Mouse (Mus musculus): ENCODE results near the gene Gm20388. TPM values are rescaled to one million over a fixed set of nuclear protein-coding genes. Genes with fewer than 3 reads are reported as not detected.
A peak's percentile ranks its signal among the peaks of the same experiment; 100 is the strongest.

Gene Gm20388
- total RNA-seq, 2 experiments from 2014 or later = 18.6 TPM; not detected in 1

DNA sequence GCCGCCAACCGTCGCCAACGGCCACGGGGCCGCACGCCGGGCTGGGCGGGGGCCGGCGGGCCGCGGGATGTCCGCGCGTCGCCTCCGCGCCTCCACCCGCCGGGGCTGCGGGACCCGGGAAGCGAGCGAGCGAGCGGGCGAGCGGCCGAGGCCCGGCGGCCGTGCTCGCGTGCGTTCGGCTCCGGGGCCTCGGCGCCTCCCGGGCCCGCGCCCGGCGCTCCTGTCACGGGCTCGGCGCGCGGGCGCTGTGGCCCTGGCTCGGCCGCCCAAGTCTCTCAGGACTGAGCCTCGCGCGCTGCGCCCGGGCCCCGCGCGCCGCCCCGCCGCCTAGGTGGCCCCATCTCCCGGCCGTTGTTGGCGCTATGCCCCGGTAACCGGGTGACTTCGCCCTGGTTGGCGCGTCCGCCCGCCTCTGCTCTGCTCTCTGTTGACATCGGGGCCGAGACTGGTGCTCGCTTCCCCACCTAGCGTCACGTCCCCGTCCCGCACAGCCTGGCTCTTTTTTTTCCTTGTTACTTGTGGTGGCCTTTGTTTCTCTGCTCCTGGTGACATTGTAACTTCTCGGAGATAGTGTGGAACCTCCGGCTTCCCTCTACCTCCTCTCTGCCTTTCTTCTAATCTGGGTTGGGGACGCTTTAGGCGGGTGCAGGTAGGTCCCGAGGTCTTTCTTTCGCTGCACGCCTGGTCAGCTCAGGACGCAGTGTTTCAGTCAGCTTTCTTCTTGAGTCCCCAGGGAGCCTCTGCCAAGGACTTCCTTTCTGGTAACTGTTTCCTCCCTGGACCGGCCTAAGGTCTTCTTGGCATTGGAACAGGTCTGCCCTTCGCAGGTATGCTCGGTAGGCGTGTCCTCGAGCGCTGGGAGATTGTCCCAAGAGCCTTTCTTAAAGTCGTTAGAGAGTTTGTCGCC is 2040.4 kb downstream of the Gm20388 start:
- intact Hi-C loops (cut with DNase I) = no loop called here
- DNase-seq (ENCODE audit: low spot score in 2 of 2) = peak; percentile 55 to 57

DNA sequence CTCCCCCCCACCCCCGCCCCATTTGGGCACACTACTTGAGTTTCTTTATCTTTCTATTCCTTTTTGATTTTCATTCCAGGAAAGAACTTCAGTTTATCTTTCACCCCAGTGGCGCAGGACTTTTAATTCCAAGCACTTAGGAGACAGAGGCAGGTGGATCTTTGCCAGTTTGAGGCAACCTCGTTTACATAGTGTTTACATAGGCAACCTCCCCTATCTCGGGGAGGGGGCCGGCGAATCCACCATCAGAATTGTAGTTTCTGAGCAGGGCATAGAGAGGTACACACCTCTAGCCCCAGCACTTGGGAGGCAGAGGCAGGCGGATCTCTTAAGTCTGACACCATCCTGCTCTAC is 2041.0 kb downstream of the Gm20388 start:
- intact Hi-C loops (cut with DNase I) = no loop called here
- DNase-seq (ENCODE audit: low spot score in 2 of 2) = no peak

DNA sequence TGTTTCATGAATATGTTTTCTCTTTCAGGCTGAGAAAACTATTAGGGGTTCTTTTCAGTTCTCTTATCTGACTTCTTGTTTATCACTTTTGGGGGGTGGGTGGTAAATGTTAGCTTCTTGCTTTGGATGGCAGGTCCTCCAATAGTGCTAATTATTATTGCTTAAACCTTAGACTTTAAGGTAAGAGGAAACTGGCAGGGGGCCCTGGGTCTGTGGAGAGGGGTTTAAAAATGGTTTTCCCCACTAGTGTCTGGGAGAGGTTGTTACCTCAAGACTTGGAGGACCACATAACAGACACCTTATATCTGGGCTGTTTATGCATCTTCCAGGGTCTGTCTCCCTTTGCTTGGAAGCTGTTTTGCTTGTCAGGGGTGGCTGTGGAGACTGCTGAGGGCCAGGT is 2041.5 kb downstream of the Gm20388 start:
- intact Hi-C loops (cut with DNase I) = no loop called here
- DNase-seq (ENCODE audit: low spot score in 2 of 2) = no peak

DNA sequence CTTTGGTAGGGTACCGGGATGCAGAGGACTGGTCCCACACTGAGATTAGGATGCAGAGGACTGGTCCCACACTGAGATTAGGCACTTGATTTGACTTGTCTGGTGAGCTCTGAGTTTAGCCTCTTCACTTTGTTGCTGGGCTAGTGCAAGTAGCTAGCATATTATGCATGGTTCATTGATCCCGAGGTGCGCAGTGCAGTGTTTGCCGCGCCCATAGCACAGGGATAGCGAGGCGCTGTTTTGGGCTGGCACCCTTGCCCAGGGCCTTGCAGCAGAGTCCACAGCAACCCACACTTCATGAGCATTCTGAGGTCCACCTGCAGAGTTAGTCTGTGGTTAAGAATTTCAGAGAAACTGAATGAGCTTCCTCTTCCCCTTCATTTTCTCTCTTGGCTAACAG is 2042.2 kb downstream of the Gm20388 start:
- no peak for DNase-seq (ENCODE audit: low spot score in 2 of 2)
- intact Hi-C loops (cut with DNase I) = no loop called here

DNA sequence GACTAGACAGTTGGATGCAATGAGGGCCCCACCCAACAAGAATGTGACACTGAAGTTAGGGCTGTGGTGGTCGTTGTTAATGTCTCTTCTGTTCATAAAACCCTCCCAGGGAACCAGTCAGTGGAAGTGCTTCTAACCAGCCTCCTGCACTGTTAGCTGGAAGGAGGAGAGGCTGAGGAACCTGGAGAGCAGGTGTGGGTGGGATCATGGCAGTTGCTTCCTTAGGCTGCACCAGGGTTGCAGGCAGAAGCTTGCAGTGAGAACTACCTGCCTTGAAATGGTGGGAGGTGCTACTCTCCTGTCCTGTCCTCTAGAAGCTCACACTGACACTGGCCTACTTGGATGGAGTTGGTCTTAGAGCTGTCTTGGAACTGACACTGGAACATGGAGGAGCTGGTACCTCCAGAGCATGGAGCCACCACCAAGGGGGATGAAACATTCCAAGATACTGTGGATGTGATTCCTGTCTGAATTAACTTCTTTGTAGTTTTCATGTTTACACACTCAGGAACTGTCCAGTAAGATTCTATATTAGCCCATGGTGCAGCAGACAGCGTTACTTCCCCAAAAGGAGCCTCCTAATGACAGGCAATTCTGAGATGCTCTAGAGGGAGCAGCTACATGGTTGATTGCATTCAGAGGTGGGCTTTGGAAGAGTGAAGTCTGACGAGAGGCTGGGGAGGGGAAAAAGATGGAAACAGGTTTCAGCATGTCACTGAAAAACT is 2043.3 kb downstream of the Gm20388 start:
- no peak for DNase-seq (ENCODE audit: low spot score in 2 of 2)
- intact Hi-C loops (cut with DNase I) = no loop called here

DNA sequence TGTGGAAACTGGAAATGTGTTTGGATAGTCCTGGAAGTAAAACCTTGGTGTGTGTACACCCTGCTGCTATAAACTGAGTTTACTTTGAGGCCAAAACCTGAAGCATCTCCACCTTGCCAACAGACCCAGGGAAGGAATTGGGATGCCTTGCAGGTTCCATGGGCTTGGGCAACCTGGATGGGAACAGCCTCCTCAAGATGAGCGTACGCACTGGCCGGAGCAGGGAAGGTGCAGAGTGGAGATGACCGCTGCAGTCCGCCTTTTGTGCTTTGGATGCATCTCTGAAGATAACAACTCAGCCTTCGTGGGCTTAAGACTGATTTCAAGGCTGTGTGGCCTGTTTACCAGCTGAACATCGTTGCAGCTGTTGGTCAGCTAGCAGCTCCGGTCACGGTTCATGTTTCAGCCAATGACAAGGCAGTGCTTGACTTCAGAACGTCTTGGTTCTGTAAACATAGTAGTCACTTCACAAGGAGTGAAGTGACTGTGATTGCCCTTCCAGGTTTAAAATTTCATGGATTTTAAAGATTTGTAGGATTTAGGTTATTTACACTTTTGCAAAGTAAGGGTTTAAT is 2044.4 kb downstream of the Gm20388 start:
- DNase-seq (ENCODE audit: low spot score in 2 of 2) = no peak
- intact Hi-C loops (cut with DNase I) = no loop called here

DNA sequence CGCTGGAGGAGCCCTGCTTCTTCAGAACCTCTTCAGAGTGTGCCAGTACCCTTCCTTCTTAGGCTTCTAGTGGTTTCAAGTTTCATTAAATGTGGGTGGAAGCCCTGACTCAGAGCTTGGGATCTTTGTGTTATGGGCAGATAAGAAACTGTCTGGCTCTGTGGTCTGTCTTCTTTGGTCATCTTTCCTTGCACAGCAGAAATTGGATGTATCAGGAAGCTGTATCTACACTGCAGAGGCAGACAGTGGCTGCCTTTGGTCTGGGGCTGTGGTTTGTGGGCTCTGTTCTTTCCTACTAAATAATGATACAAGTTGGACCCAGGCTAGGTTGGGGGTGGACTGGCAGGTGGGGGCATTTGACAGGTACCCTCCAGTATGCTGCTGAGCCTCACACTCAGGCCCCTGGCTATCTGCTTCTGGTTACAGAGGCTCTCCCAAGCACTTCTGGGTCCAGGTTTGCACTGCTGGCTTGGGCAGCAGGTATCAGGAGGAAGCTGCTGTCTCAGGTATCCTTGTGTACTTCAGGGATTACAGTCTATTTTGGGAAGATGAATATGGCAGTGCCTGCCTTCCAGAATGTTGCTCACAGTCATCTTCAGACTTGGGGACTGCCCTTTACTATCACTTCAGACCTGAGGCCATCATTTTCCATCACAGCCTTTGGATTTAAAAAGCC is 2045.3 kb downstream of the Gm20388 start:
- intact Hi-C loops (cut with DNase I) = no loop called here
- no peak for DNase-seq (ENCODE audit: low spot score in 2 of 2)

DNA sequence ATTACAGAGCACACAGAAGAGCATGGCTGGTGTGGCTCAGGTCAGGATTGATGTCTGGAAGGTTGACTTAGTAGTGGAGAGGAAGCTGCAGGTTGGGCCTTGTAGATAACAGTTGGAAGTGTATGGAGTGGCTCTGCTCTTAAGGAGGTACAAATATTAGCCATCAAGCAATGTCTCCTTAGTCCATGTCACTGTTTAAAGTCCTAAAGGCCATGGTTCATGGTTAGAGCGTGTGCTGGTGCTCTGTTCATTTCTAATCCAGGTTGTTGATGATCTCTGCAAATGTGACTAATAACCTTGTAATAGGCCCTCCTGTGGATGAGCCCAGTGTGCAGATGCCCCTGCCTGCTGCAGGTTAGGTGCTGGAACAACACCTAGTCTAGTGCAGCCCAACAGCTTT is 2047.8 kb downstream of the Gm20388 start:
- DNase-seq (ENCODE audit: low spot score in 2 of 2) = no peak
- intact Hi-C loops (cut with DNase I) = no loop called here

DNA sequence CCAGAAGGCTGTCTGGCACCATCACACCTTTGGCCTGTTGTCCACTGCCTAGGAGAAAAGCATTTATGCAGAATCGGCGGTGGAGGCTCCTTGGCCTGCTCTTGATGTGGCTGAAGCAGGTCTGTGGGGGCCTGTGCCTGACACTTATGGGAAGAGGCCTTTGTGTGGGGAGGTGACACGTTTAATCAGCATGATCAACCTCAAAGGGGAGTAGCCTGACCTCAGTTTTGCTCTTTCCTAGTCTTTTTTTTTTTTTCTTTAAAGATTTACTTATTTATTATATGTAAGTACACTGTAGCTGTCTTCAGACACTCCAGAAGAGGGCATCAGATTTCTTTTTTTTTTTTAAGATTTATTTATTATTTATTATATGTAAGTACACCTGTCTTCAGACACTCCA is 2052.3 kb downstream of the Gm20388 start:
- intact Hi-C loops (cut with DNase I) = no loop called here

DNA sequence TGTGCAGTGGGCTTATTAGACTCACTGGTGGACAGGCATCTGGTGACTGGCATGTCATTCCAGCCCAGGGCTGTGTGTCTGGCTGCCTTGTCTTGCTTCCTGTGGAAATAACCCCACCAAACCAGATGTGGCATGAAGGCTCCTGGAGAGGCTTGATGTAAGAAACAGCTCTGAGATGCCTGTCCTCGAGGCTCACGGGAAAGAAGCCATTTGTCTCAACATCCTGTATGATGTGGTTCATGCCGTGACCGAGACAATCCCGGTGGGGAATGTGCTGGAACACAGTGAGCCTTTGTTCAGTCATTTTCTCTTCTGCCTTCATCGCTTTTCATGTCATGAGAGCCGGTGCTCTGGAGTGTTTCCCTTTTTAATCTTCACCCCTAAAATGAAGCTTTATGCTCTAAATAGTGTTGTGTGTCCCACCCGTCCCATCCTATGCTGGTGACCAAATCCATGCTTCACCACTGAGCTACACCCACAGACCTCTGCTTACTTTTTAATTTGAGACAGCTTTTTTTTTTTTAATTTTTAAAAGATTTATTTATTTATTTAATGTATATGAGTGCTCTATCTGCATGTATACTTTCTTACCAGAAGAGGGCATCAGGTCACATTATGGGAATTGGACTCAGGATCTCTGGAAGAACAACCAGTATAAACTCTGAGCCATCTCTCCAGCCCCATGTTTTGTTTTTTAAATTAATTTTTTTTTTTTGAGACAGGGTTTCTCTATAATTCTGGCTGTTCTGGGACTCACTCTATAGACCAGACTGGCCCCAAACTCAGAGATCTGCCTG is 2054.3 kb downstream of the Gm20388 start:
- no peak for DNase-seq (ENCODE audit: low spot score in 2 of 2)
- intact Hi-C loops (cut with DNase I) = no loop called here

More for the DNA sequence above, 2052.3 kb downstream of the Gm20388 start:
- no peak for DNase-seq (ENCODE audit: low spot score in 2 of 2)

DNA sequence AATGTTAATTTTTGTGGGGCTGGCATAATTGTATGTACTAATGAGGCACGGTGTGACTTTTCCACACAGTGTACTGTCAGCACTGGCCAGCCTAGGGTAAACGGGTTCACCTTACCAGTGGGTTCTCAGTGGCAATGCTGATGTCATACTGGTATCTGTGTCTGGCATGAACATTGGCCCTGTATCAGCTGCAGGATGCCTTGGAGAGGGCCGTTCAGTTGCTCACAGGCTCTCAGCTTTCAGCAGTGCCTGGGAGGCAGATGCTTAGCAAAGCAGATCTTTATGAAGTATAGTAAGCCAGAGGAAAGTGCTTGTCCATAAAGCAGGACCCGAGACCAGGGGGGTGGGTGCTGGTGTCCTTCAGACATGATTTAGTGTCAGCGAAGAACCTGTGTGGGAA is 2055.5 kb downstream of the Gm20388 start:
- intact Hi-C loops (cut with DNase I) = no loop called here
- DNase-seq (ENCODE audit: low spot score in 2 of 2) = no peak

DNA sequence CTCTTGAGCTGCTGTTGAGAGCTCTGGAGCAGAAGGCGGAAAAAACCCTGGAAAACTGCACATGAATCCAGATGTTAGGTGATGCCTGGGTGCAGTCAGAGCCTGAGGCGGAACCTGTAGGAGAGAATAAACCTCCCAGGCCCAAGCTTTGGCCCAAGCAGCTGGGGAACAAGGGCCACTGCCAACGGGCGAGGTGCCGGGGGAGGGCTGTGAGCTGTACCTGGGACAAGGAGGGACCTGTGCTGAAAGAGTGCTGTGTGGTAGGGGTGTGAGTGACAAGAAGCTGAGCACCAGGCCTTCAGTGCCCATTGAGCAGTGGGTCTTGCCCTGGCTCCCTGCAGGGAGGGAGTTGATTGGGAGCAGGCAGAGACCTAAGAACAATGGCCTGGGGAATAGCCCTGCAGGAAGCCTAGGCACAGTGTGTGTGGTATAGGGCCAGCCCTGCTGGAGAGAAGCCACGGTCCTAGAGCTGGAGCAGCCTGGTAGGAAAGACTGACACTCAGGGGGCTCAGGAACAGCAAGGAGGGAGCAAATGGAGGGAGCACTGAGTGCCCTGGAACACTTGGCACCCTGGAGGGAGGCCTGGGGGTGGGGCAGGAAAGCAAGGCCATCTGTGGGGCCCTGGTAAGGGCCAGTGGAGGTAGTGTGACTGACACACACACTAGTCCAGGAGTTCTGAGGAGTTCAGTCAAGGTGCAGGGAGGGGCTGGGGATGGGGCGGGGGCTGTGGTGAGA is 2056.2 kb downstream of the Gm20388 start:
- intact Hi-C loops (cut with DNase I) = no loop called here
- no peak for DNase-seq (ENCODE audit: low spot score in 2 of 2)

DNA sequence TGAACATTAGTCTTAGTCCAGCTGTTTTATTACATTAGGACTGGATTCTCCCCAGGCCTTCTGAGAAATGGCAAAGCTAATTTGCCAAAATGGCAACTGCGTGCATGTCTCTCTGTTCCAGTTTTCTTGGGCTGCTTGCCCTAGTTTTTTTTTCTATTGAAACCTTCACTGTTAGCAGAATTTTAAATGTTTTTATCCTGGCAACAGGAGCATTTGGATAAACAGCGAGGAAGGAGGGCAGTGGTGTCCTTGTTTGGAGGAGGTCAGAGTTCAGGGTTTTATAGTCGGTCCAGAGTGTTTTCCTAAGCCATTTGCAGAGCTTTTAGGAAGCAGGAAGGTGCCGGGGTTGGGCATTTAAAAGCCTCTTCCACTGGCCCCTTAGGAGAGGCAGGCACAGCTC is 2057.3 kb downstream of the Gm20388 start:
- intact Hi-C loops (cut with DNase I) = no loop called here
- no peak for DNase-seq (ENCODE audit: low spot score in 2 of 2)

DNA sequence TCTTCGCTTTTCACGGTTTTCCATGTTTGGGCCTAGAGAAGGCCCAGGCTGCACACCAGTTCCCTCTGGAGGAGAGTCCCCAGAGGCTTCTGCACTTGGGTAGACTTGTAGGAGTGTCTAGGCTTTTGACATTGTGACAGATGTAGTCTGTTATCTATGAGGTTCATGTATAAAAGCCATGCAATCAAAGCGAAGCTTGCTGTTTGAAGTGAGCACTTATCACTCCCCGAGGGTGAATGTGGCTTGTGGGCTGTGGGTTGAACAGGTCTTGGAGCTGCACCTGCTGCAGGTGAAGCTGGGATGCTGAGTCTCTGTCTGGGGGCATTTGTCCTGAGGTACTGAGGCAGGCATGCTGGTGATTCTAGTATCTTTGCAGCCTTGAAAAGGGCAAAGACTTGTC is 2057.9 kb downstream of the Gm20388 start:
- DNase-seq (ENCODE audit: low spot score in 2 of 2) = no peak
- intact Hi-C loops (cut with DNase I) = no loop called here

DNA sequence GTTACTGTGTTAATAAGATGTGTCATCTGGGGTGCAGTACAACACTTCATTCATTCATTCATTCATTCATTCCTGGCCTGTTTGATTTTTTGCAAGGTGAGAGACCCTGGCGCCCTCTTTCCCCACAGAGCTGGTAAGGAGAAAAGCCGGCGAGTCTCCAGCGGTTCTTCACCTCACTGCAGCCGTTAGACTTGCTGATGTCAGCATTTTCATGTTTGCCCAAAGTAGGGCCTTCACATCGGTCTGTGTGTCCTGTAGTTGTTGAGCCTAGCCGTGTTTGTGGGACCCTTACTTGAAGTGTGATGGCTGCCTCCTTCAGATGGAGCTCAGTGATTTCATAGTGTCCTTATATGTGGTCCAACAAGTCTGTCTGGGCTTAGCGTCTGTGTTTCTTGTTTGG is 2059.6 kb downstream of the Gm20388 start:
- no peak for DNase-seq (ENCODE audit: low spot score in 2 of 2)
- intact Hi-C loops (cut with DNase I) = no loop called here

DNA sequence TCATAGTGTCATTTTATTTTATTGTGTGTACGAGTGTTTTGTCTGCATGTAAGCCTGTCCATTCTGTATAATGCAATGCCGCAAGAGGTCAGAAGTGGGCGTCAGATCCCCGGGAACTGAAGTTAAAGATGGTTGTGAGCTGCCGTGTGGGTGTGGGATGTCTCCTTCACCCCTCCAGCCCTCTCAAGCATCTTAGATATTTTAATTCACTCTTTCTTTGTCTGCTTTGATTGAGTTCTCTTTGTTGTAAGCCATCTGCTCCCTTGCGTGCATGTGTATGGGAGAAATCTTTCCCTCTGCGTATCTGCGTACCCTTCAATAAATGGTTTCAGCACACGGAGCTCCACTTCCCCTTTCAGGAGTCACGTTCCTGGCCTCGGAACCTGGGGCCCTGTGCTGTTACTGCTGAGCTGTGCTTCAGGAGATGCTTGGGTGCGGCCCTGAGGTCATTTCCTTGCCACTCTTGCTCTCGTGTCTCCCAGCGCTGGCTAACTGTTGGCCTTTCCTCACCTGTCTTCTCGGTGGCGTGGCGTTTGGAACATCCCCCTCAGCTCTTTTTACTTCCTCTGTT is 2060.9 kb downstream of the Gm20388 start:
- intact Hi-C loops (cut with DNase I) = no loop called here
- DNase-seq (ENCODE audit: low spot score in 2 of 2) = no peak

DNA sequence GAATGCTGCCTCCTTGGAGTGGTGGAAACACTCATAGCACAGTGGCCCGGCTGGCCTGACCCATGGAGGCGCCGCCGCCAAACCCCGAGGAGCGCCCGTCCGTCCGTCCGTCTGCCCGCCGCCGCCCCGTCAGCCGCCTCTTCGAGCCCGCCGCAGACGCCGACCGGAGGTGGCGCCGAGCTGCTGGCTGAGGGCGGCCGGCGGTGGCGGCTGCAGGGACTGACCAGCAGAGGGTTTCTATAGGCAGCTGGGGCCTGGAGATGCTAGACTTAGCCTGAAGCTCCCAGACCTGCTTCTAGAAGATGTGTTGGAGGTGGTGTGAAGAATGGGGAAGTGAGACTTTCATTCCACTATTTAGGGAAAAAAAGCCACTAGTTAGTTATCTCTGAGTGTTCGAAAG is 2063.3 kb downstream of the Gm20388 start:
- intact Hi-C loops (cut with DNase I) = no loop called here
- DNase-seq (ENCODE audit: low spot score in 2 of 2) = no peak

DNA sequence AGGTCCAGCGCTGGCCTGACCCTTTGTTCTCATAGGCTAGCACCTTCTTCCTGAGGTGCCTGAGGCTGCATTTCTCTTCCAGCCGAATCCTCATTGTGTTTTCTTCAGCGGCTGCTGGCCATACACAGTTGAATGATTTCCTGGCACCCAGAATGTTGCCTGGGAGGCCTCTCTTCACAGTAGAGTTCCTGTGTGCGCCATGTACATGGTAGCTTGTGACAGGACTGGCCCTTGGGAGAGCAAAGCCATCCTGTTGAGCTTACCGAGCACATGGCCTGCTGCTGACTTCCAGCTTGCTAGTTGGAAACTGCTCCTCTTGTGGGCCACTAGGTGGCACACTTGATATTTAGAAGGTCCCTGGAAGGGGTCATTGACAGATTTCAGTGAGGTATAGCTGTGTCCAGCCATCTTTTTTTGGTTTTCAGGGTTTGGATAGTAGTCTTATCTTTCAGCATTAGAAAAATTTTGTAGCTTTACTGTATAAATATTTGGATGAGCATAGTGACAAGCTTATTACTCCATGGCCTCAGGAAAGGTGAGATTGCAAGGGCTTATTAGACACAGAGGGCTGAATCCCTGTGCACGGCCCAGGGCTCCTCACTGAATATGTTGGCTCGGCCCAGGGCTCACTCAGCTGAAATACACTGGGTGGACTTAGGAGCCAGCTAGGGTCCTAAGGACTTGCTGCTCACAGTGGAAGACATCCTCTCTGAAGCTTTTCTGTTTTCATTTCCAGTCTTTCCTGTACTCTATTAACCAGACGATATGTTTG is 2067.4 kb downstream of the Gm20388 start:
- peak; percentile 59 to 67 for DNase-seq (ENCODE audit: low spot score in 2 of 2)
- intact Hi-C loops (cut with DNase I) = loop anchor here (2.0 to 5.0 kb wide), 3 partner anchors 254 to 359 kb away; no protein-coding TSS in a partner anchor
